Mouse (Mus musculus): Measurements from ENCODE around the gene Ccdc38.
"Not testable (repeated sequence)": the region's sequence is repeated elsewhere in the genome, so short reads cannot be mapped to it uniquely, and the experiment has no call there.

Ccdc38 gene

GRCm38 (mm10) chr10:93549821-93550220 lies 9.4 kb downstream of the Ccdc38 start:
- no peak for DNase-seq

- DNase-seq: no peak
These were observed 12.2 kb downstream of the Ccdc38 start for GRCm38 (mm10) chr10:93552596-93552995.

- not testable (repeated sequence) for DNase-seq
These were observed 17.5 kb downstream of the Ccdc38 start for GRCm38 (mm10) chr10:93557971-93558370.

- no peak for DNase-seq
These were observed 19.4 kb downstream of the Ccdc38 start for GRCm38 (mm10) chr10:93559786-93560185.

GRCm38 (mm10) chr10:93564518-93565090 lies 24.2 kb downstream of the Ccdc38 start:
- no peak for DNase-seq

- no peak for DNase-seq
These were observed 26.6 kb downstream of the Ccdc38 start for GRCm38 (mm10) chr10:93567066-93567465.

- no peak for DNase-seq
These were observed 27.6 kb downstream of the Ccdc38 start for GRCm38 (mm10) chr10:93567841-93568566.

GRCm38 (mm10) chr10:93568671-93569070 lies 28.2 kb downstream of the Ccdc38 start:
- no peak for DNase-seq

GRCm38 (mm10) chr10:93572209-93572608 lies 31.8 kb downstream of the Ccdc38 start:
- no peak for DNase-seq

- DNase-seq: no peak
These were observed 34.5 kb downstream of the Ccdc38 start for GRCm38 (mm10) chr10:93574966-93575365.

GRCm38 (mm10) chr10:93575960-93576359 lies 35.5 kb downstream of the Ccdc38 start:
- DNase-seq: no peak

GRCm38 (mm10) chr10:93577271-93577886 lies 36.9 kb downstream of the Ccdc38 start:
- peak; percentile 81 to 90 for DNase-seq

- DNase-seq: no peak
These were observed 48.4 kb downstream of the Ccdc38 start for GRCm38 (mm10) chr10:93588796-93589195.

GRCm38 (mm10) chr10:93589281-93589848 lies 48.9 kb downstream of the Ccdc38 start, which contains the start of gene Snrpf:
TSS of gene Snrpf (minus strand) at chr10:93589706.
- peak; percentile 92 to 94 for DNase-seq

- peak in 1 of 2 experiments; percentile 48 for DNase-seq
These were observed 52.0 kb downstream of the Ccdc38 start for GRCm38 (mm10) chr10:93592456-93592855.

- peak; percentile 89 to 93 for DNase-seq
These were observed 53.6 kb downstream of the Ccdc38 start for GRCm38 (mm10) chr10:93594022-93594482.

GRCm38 (mm10) chr10:93595831-93596230 lies 55.4 kb downstream of the Ccdc38 start:
- no peak for DNase-seq

GRCm38 (mm10) chr10:93596641-93597040 lies 56.2 kb downstream of the Ccdc38 start:
- DNase-seq: no peak

GRCm38 (mm10) chr10:93602309-93602708 lies 61.9 kb downstream of the Ccdc38 start:
- DNase-seq: no peak

- no peak for DNase-seq
These were observed 62.8 kb downstream of the Ccdc38 start for GRCm38 (mm10) chr10:93603256-93603655.

GRCm38 (mm10) chr10:93606326-93606725 lies 65.9 kb downstream of the Ccdc38 start:
- DNase-seq: no peak

- DNase-seq: no peak
These were observed 67.6 kb downstream of the Ccdc38 start for GRCm38 (mm10) chr10:93608051-93608450.

GRCm38 (mm10) chr10:93609236-93609635 lies 68.8 kb downstream of the Ccdc38 start:
- no peak for DNase-seq

Measured in kidney, postnatal 25 days (tissue).